In genomic region chr11:112811152-112811871, GRCm38 (mm10) we compare ENCODE assay signal across 9 mouse cellular contexts. TPM values are rescaled to one million over a fixed set of nuclear protein-coding genes. Genes with fewer than 3 reads are reported as not detected.
DNase-seq lines count a peak whose midpoint lies in the region; ATAC-seq and TF ChIP-seq lines count a peak whose summit lies in the region.
"Had no signal": no experiment of that assay in that cellular context is flagged by ENCODE, and none has a peak within 500 bp of the region (broad histone marks: within the 10 kb centered on the region; RNA-seq: fewer than 3 reads in every experiment).

No protein-coding gene starts in this region.

- ATAC-seq in heart, embryonic 15.5 days (replicated peaks; ENCODE audit: insufficient number of reproducible peaks, insufficient read depth, low FRiP score, low read depth): 0 out of 2 replicates have a peak, but pooled peaks have one; percentile 31
- ATAC-seq in hindbrain, embryonic 15.5 days (ENCODE audit: low FRiP score, low read depth): peak; percentile 92
- ATAC-seq in monocyte, adult 5-6 weeks (replicated peaks; ENCODE audit: insufficient number of reproducible peaks, low FRiP score, low TSS enrichment, poor library complexity, severe bottlenecking): no peak

- no peak for TF ChIP-seq CTCF in left cerebral cortex, adult 2 months (IDR thresholded peaks at IDR 0.05)

- H3K4me2 ChIP-seq in heart, embryonic 15.5 days: peak overlapping the region; percentile 70
- H3K4me2 ChIP-seq in hindbrain, embryonic 15.5 days: peak overlapping the region; percentile 57

- intact Hi-C loops in heart, postnatal 10 days (cut with DNase I): no loop called here
- intact Hi-C loops in left cerebral cortex, adult 2 months (cut with DNase I): loop anchor here (2.0 kb wide), 2 partner anchors 29 to 171 kb away; partner anchors contain the start of gene Sox9

- H3K9ac ChIP-seq in heart, embryonic 15.5 days: no peak overlapping the region
- peak overlapping the region; percentile 20; the same call in 1 of the 2 replicates for H3K9ac ChIP-seq in hindbrain, embryonic 15.5 days

- no peak for DNase-seq in heart, postnatal 10 days
- DNase-seq in embryo, embryonic 10 days (ENCODE audit: low spot score): peak; percentile 89
- DNase-seq in left cerebral cortex, adult 2 months (ENCODE audit: extremely low spot score in 1 of 2, low spot score in 2 of 2): peak; percentile 29 to 53
- DNase-seq in neural tube, embryonic 10.5 days (ENCODE audit: extremely low spot score, low spot score): peak; percentile 63
- no peak for DNase-seq in adipocyte (ENCODE audit: low spot score)

- WGBS in heart, embryonic 15.5 days: 7% methylated on average over 19 of the region's 19 CpGs
- 1% methylated on average over 19 of the region's 19 CpGs for WGBS in hindbrain, embryonic 15.5 days

- no peak overlapping the region for H3K27ac ChIP-seq in heart, embryonic 15.5 days
- peak overlapping the region; percentile 82 for H3K27ac ChIP-seq in hindbrain, embryonic 15.5 days (replicated peaks)
- H3K27ac ChIP-seq in left cerebral cortex, adult 2 months: peak overlapping the region; percentile 55

- no peaks in the 10 kb centered on the region for H3K36me3 ChIP-seq in heart, embryonic 15.5 days
- H3K36me3 ChIP-seq in hindbrain, embryonic 15.5 days: no peaks in the 10 kb centered on the region

- H3K4me1 ChIP-seq in heart, embryonic 15.5 days (replicated peaks): peaks cover 5% of the 10 kb centered on the region; the same call in 1 of the 2 replicates
- H3K4me1 ChIP-seq in hindbrain, embryonic 15.5 days (replicated peaks): peaks cover 28% of the 10 kb centered on the region

- H3K27me3 ChIP-seq in heart, embryonic 15.5 days: peaks cover 31% of the 10 kb centered on the region
- H3K27me3 ChIP-seq in hindbrain, embryonic 15.5 days: no peaks in the 10 kb centered on the region

- no peaks in the 10 kb centered on the region for H3K9me3 ChIP-seq in heart, embryonic 15.5 days (replicated peaks)
- H3K9me3 ChIP-seq in hindbrain, embryonic 15.5 days: no peaks in the 10 kb centered on the region

- H3K4me3 ChIP-seq in heart, embryonic 15.5 days: peak overlapping the region; percentile 36
- H3K4me3 ChIP-seq in hindbrain, embryonic 15.5 days: peak overlapping the region; percentile 20
- H3K4me3 ChIP-seq in left cerebral cortex, adult 2 months: peak overlapping the region; percentile 30; the same call in 1 of the 2 replicates

RNA-seq across cellular contexts. Expression of gene Sox9, which starts 29.3 kb away (rescaled TPM):
- polyA plus RNA-seq in heart, embryonic 15.5 days (2015; fragmentation: Nextera tagmentation; extraction: Ambion mirVana): 24.7 and 27.7 TPM in 2 replicates
- total RNA-seq in heart, postnatal 10 days (2021): 1 to 10 TPM; 6.5 to 6.7 TPM
- polyA plus RNA-seq in hindbrain, embryonic 15.5 days (2015; fragmentation: Nextera tagmentation; extraction: Ambion mirVana): 49.8 and 61.4 TPM in 2 replicates
- total RNA-seq in left cerebral cortex, adult 2 months (2021): 10 to 100 TPM; 18.7 to 26.3 TPM
- total RNA-seq in monocyte, adult 5-6 weeks (2017): not detected in 3 replicates
- total RNA-seq: MEL had no signal

Comparison
In these comparisons a context has a peak if more than half of its experiments do, and no peak if none do; other contexts are left out.
1. DNase-seq: peak in embryo, embryonic 10 days (single experiment), left cerebral cortex, adult 2 months (2 of 2) and neural tube, embryonic 10.5 days (single experiment); none in heart, postnatal 10 days (0 of 2) and adipocyte (single experiment).
2. Peak in every context shown above with its lines, with median percentiles within 50 percentile points of each other: H3K4me3 ChIP-seq.